Mouse (Mus musculus) lung, postnatal 14 days (tissue): Measurements from ENCODE around the gene Myh14.

Experiments used
- DNase-seq: peaks from one replicate; pipeline ENCODE4 v3.0.0; 2021

Myh14 gene

GRCm38 (mm10) chr7:44572213-44572701 is 98.4 kb downstream of the Myh14 start, which contains the start of gene Napsa:
Gene Napsa (plus strand): TSS chr7:44572380.
- DNase-seq = peak; percentile 66

- DNase-seq = no peak
Measured at GRCm38 (mm10) chr7:44571811-44572210, 98.8 kb downstream of the Myh14 start.

GRCm38 (mm10) chr7:44570989-44571388 is 99.7 kb downstream of the Myh14 start:
- no peak for DNase-seq

GRCm38 (mm10) chr7:44568803-44569202 is 101.8 kb downstream of the Myh14 start:
- DNase-seq = no peak

- no peak for DNase-seq
Measured at GRCm38 (mm10) chr7:44565414-44565813, 105.2 kb downstream of the Myh14 start.

GRCm38 (mm10) chr7:44564486-44564885 is 106.2 kb downstream of the Myh14 start:
- no peak for DNase-seq

- DNase-seq = no peak
Measured at GRCm38 (mm10) chr7:44563284-44563683, 107.4 kb downstream of the Myh14 start.

GRCm38 (mm10) chr7:44560435-44561400 is 109.9 kb downstream of the Myh14 start:
- peak; percentile 88 for DNase-seq

- DNase-seq = no peak
Measured at GRCm38 (mm10) chr7:44557629-44558028, 113.0 kb downstream of the Myh14 start.
